Mouse (Mus musculus): Measurements from ENCODE around the gene Amigo2.

DNA sequence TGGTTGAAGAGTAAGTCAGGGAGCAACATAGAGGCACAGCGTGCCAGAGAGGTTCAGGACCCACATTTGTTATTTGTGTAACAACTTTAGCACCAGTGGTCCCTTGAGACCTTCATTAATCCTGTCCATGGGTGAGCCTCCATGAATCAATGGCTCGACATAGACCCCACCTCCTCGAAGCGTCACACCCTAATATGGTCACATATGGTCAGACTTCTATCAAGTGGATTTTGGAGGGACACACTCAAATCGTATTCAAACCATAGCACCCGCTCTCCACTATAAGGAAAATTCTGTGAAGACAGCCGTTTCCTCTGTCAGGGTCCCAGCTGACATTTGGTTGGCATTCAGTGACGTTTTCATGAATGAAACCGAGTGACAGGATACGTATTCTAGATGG is 2.2 kb upstream of the Amigo2 start:
- TF ChIP-seq POLR2A (IDR thresholded peaks at IDR 0.05; ENCODE audit: control insufficient read depth, extremely low read depth, insufficient read depth, low read length, poor library complexity) (no peak), CTCF (IDR thresholded peaks at IDR 0.05; ENCODE audit: borderline replicate concordance, control insufficient read depth, extremely low read depth, insufficient read depth, low read length, poor library complexity) (no peak)

Data from thymus, adult 2 months (tissue).